Comparison of ENCODE assay signal across 8 mouse cellular contexts in the genomic region with DNA sequence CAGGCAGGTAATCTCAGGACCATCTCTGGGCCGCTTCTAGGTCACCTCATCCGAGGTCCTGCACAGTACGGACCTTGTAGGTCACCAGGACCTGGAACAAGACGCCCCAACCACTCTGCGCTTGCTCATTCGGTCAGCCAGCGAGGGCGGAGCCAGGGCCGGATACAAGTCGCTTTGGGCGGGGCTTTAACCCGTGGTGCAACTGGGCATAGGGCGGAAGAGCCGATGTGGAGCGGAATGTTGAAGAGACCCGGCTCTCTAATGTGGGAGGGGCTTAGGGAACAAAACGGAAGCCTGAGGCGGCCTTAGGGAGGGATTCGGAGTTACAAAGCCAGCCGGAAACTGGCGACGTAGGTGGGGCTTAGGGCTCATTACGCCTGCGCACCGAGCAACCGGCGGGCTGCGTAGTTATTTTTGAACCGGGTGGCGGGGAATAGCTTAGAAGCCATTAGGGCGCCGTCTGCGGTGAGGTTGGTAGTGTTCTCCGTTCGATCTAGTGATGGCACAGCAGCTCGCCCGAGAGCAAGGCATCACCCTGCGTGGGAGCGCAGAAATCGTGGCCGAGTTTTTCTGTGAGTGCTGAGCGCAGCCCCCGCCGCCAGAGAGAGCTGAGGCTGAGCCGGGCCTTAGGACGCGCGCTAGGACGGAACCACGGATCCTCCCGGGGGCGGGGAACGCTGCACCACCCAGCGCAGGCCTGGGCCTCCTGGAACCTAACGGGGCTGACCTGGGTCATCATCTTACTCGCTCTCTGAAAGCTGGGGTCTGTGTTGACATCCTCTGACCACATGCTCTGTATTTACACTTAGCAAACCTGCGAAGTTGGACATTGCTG. TPM values are rescaled to one million over a fixed set of nuclear protein-coding genes. Genes with fewer than 3 reads are reported as not detected.
DNase-seq lines count a peak whose midpoint lies in the region; ATAC-seq lines count a peak whose summit lies in the region.

A gene (plus strand): TSS at position 363 of the 835 bp plus-strand sequence.

- H3K27ac ChIP-seq in hindbrain, embryonic 16.5 days (ENCODE audit: low read depth, low read length): peak within 1 kb of the TSS; percentile 87
- peak within 1 kb of the TSS; percentile 62 for H3K27ac ChIP-seq in macrophage

- peak within 1 kb of the TSS; percentile 91 for H3K4me2 ChIP-seq in hindbrain, embryonic 16.5 days (ENCODE audit: low read length)

- H3K36me3 ChIP-seq in hindbrain, embryonic 16.5 days (ENCODE audit: control insufficient read depth, insufficient read depth, low read length): no peaks in the 10 kb centered on the region
- H3K36me3 ChIP-seq in macrophage (ENCODE audit: inconsistent target): 0 out of 2 replicates have a peak, but pooled peaks cover 3% of the 10 kb centered on the region

- peaks cover 27% of the 10 kb centered on the region for H3K79me2 ChIP-seq in macrophage (ENCODE audit: inconsistent target)

- peak within 1 kb of the TSS; percentile 71 for H3K9ac ChIP-seq in hindbrain, embryonic 16.5 days (ENCODE audit: low read depth, low read length)

- H3K4me1 ChIP-seq in hindbrain, embryonic 16.5 days (ENCODE audit: control insufficient read depth, insufficient read depth, low read depth, low read length): peaks cover 12% of the 10 kb centered on the region

- peak within 1 kb of the TSS; percentile 88 for H3K4me3 ChIP-seq in hindbrain, embryonic 16.5 days (ENCODE audit: low read length)
- peak within 1 kb of the TSS; percentile 69 for H3K4me3 ChIP-seq in macrophage (ENCODE audit: inconsistent target)

- ATAC-seq in hindbrain, embryonic 16.5 days: peak; percentile 99

- under 1% methylated on average over 57 of the region's 57 CpGs for WGBS in hindbrain, embryonic 16.5 days
- under 1% methylated on average over 57 of the region's 57 CpGs for WGBS in macrophage (ENCODE audit: missing documents)

- DNase-seq in WW6 (ENCODE audit: low read depth, low spot score): peak; percentile 96
- DNase-seq in cerebellum, postnatal 4 days (ENCODE audit: low spot score in 2 of 2): peak; percentile 90 to 95
- DNase-seq in gastrocnemius, adult 18-20 months (ENCODE audit: low spot score): peak; percentile 97
- peak; percentile 96 to 97 for DNase-seq in left cerebral cortex, adult 18-20 months (ENCODE audit: low spot score in 2 of 2)
- peak; percentile 98 for DNase-seq in right cerebral cortex, adult 18-20 months
- peak; percentile 88 for DNase-seq in urinary bladder, postnatal 10 days (ENCODE audit: low spot score)

- H3K27me3 ChIP-seq in hindbrain, embryonic 16.5 days (replicated peaks; ENCODE audit: control insufficient read depth, insufficient read depth, low read length): no peaks in the 10 kb centered on the region

- no peaks in the 10 kb centered on the region for H3K9me3 ChIP-seq in hindbrain, embryonic 16.5 days (ENCODE audit: control insufficient read depth, low read length)

RNA-seq across cellular contexts. Expression of the gene that starts here (rescaled TPM):
- total RNA-seq in gastrocnemius, adult 18-20 months (2021): under 1 TPM; 0.81 to 0.91 TPM
- 19.8 and 19.9 TPM in 2 replicates for polyA plus RNA-seq in hindbrain, embryonic 16.5 days (2015; fragmentation: Nextera tagmentation; extraction: Ambion mirVana)
- total RNA-seq in left cerebral cortex, adult 18-20 months (2021): 1 to 10 TPM; 8.9 to 9.2 TPM
- 100 to 1,000 TPM in 1 of 26 experiments, 10 to 100 TPM in 22, 1 to 10 TPM in 3; 7.3 to 116 (median 26.4) TPM for total RNA-seq in macrophage (2018; cell fraction: chromatin; rRNA removed)
- 10 to 100 TPM in 25 of 26 experiments, 1 to 10 TPM in 1; 9.5 to 38.3 (median 14.3) TPM for total RNA-seq in macrophage (2018; cell fraction: cytosol; rRNA removed)
- total RNA-seq in macrophage (2018; cell fraction: nucleus; rRNA removed): 10 to 100 TPM; 11.9 to 68.6 (median 32.4) TPM
- polyA plus RNA-seq in macrophage (2018): 8.4 to 27.7 TPM (median 26.6 TPM) in 3 replicates

Comparison
In these comparisons a context has a peak if more than half of its experiments do, and no peak if none do; other contexts are left out.
1. Peak in every context shown above with its lines: DNase-seq, ATAC-seq, H3K4me3 ChIP-seq and H3K27ac ChIP-seq.
2. RNA of the gene that starts here (total RNA-seq): 8.9 to 9.2 TPM in left cerebral cortex, adult 18-20 months; 0.81 to 0.91 TPM in gastrocnemius, adult 18-20 months; every median in the first group is over 4 times any median in the second.
3. Peak in DNase-seq in gastrocnemius, adult 18-20 months; RNA of the gene not detected or under 1 TPM.